Mouse (Mus musculus) MEL (cell line): Measurements from ENCODE around the gene Cep63. TPM values are rescaled to one million over a fixed set of nuclear protein-coding genes. Genes with fewer than 3 reads are reported as not detected.

Source experiments
- DNase-seq: peaks from one replicate; pipeline ENCODE4 v3.0.0; 2011; ENCODE audit warnings: low read depth, low spot score
- H3K27ac ChIP-seq: 2 replicates; pipeline ENCODE4 v1.5.1; 2012; ENCODE audit warnings: low read depth, mild to moderate bottlenecking, control low read depth, low read length, moderate library complexity; ENCODE audit not compliant: control insufficient read depth
- H3K27me3 ChIP-seq, 2 experiments: fragments of 150-350 bp in 1 of 2; sonication (generic) in 1 of 2; 2 replicates each; pipeline ENCODE4 v1.6.1; 2012; ENCODE audit warnings: low read length in 2 of 2, mild to moderate bottlenecking in 2 of 2, improper control_type of control experiment in 1 of 2, moderate library complexity in 1 of 2; ENCODE audit not compliant: insufficient read depth in 2 of 2, control insufficient read depth in 1 of 2
- H3K36me3 ChIP-seq, 2 experiments: 2 replicates each; pipeline ENCODE4 v1.6.1; 2012 to 2014; ENCODE audit warnings: low read length in 2 of 2, improper control_type of control experiment in 1 of 2, inconsistent platforms in 1 of 2, mild to moderate bottlenecking in 1 of 2; ENCODE audit not compliant: insufficient read depth in 2 of 2, control insufficient read depth in 1 of 2
- H3K4me1 ChIP-seq, 2 experiments: fragments of 150-350 bp in 1 of 2; sonication (generic) in 1 of 2; 2 replicates each; pipeline ENCODE4 v1.6.1; 2012; ENCODE audit warnings: low read length in 2 of 2, improper control_type of control experiment in 1 of 2, mild to moderate bottlenecking in 1 of 2; ENCODE audit not compliant: insufficient read depth in 2 of 2, control insufficient read depth in 1 of 2
- H3K4me3 ChIP-seq, 2 experiments: fragments of 150-350 bp in 1 of 2; sonication (generic) in 1 of 2; 2 replicates each; pipeline ENCODE4 v1.5.1; 2012; ENCODE audit warnings: low read depth in 2 of 2, low read length in 2 of 2, mild to moderate bottlenecking in 2 of 2, moderate library complexity in 2 of 2, control low read depth in 1 of 2, improper control_type of control experiment in 1 of 2; ENCODE audit not compliant: control insufficient read depth in 1 of 2, insufficient read depth in 1 of 2
- H3K79me2 ChIP-seq: 2 replicates; pipeline ENCODE4 v1.6.1; 2012; ENCODE audit warnings: mild to moderate bottlenecking, low read length, moderate library complexity; ENCODE audit not compliant: control insufficient read depth, poor library complexity, insufficient read depth
- H3K9ac ChIP-seq: 2 replicates; pipeline ENCODE4 v1.6.1; 2012; ENCODE audit warnings: low read depth, mild to moderate bottlenecking, control low read depth, low read length, moderate library complexity; ENCODE audit not compliant: control insufficient read depth, poor library complexity, severe bottlenecking
- H3K9me3 ChIP-seq: fragments of 150-350 bp; sonication (generic); replicated peaks from 2 replicates; pipeline ENCODE4 v1.6.1; 2012; ENCODE audit warnings: mild to moderate bottlenecking, low read length, improper control_type of control experiment, moderate library complexity; ENCODE audit not compliant: insufficient read depth
- CTCF ChIP-seq, 3 experiments: IDR thresholded peaks in 2 of 3; conservative IDR thresholded peaks in 1 of 3; 2 replicates each; pipeline ENCODE4 v1.5.1; 2011 to 2012; ENCODE audit warnings: low read length in 3 of 3, low read depth in 2 of 3, mild to moderate bottlenecking in 2 of 3, improper control_type of control experiment in 1 of 3, inconsistent platforms in 1 of 3, mixed read lengths in 1 of 3, moderate library complexity in 1 of 3; ENCODE audit not compliant: control insufficient read depth in 1 of 3, insufficient read depth in 1 of 3, poor library complexity in 1 of 3, severe bottlenecking in 1 of 3
- ELF1 ChIP-seq: IDR thresholded peaks from 2 replicates; pipeline ENCODE4 v1.6.1; 2014; ENCODE audit warnings: low read depth, mild to moderate bottlenecking, inconsistent platforms, low read length, improper control_type of control experiment, moderate library complexity
- EP300 ChIP-seq, 2 experiments: IDR thresholded peaks; 2 replicates each; pipeline ENCODE4 v1.6.1; 2011; ENCODE audit warnings: improper control_type of control experiment in 2 of 2, low read length in 2 of 2, low read depth in 1 of 2, mild to moderate bottlenecking in 1 of 2
- GABPA ChIP-seq: IDR thresholded peaks from 2 replicates; pipeline ENCODE4 v1.6.1; 2012; ENCODE audit warnings: low read depth, mild to moderate bottlenecking, inconsistent platforms, low read length, improper control_type of control experiment, moderate library complexity
- JUND ChIP-seq: IDR thresholded peaks from 2 replicates; pipeline ENCODE4 v1.6.1; 2011; ENCODE audit warnings: low read depth, mild to moderate bottlenecking, improper control_type of control experiment, low read length
- MEF2A ChIP-seq: IDR thresholded peaks from 2 replicates; pipeline ENCODE4 v1.6.1; 2014; ENCODE audit warnings: low read depth, mild to moderate bottlenecking, inconsistent platforms, low read length, improper control_type of control experiment; ENCODE audit not compliant: poor library complexity, insufficient replicate concordance, severe bottlenecking; ENCODE audit errors: extremely low read depth
- MYB ChIP-seq: IDR thresholded peaks from 2 replicates; pipeline ENCODE4 v1.6.1; 2011; ENCODE audit warnings: mild to moderate bottlenecking, low read depth, low read length, improper control_type of control experiment
- NELFE ChIP-seq: IDR thresholded peaks from 2 replicates; pipeline ENCODE4 v1.6.1; 2011; ENCODE audit warnings: low read depth, low read length, improper control_type of control experiment
- POLR2A ChIP-seq, 2 experiments: IDR thresholded peaks; 2 replicates each; pipeline ENCODE4 v1.6.1; 2011 to 2012; ENCODE audit warnings: low read length in 2 of 2, mild to moderate bottlenecking in 2 of 2, control low read depth in 1 of 2, improper control_type of control experiment in 1 of 2, low read depth in 1 of 2, moderate library complexity in 1 of 2; ENCODE audit not compliant: control insufficient read depth in 1 of 2, insufficient read depth in 1 of 2, poor library complexity in 1 of 2
- POLR2AphosphoS5 ChIP-seq: IDR thresholded peaks from 2 replicates; pipeline ENCODE4 v1.6.1; 2012; ENCODE audit warnings: low read depth, borderline replicate concordance, mild to moderate bottlenecking, inconsistent platforms, low read length, moderate library complexity, mixed read lengths
- RAD21 ChIP-seq: IDR thresholded peaks from 2 replicates; pipeline ENCODE4 v1.6.1; 2011; ENCODE audit warnings: mild to moderate bottlenecking, low read depth, low read length, improper control_type of control experiment
- SIN3A ChIP-seq: IDR thresholded peaks from 2 replicates; pipeline ENCODE4 v1.6.1; 2012; ENCODE audit warnings: low read length, improper control_type of control experiment, inconsistent platforms
- SMC3 ChIP-seq: IDR thresholded peaks from 2 replicates; pipeline ENCODE4 v1.6.1; 2011; ENCODE audit warnings: low read depth, low read length, improper control_type of control experiment
- TAL1 ChIP-seq: IDR thresholded peaks from 2 replicates; pipeline ENCODE4 v1.6.1; 2012; ENCODE audit warnings: mild to moderate bottlenecking, inconsistent platforms, low read length, moderate library complexity, mixed read lengths
- TBP ChIP-seq: IDR thresholded peaks from 2 replicates; pipeline ENCODE4 v1.8.0; 2011; ENCODE audit warnings: low read depth, low read length, improper control_type of control experiment
- USF2 ChIP-seq, 2 experiments: IDR thresholded peaks; 2 replicates each; pipeline ENCODE4 v1.6.1; 2011 to 2012; ENCODE audit warnings: improper control_type of control experiment in 2 of 2, low read length in 2 of 2, borderline replicate concordance in 1 of 2, inconsistent platforms in 1 of 2, low read depth in 1 of 2, mild to moderate bottlenecking in 1 of 2; ENCODE audit not compliant: insufficient read depth in 1 of 2
- ZC3H11A ChIP-seq: IDR thresholded peaks from 2 replicates; pipeline ENCODE4 v1.6.1; 2012; ENCODE audit warnings: low read depth, mild to moderate bottlenecking, inconsistent platforms, low read length, improper control_type of control experiment
- ZKSCAN1 ChIP-seq: IDR thresholded peaks from 2 replicates; pipeline ENCODE4 v1.6.1; 2012; ENCODE audit warnings: low read depth, mild to moderate bottlenecking, inconsistent platforms, low read length, improper control_type of control experiment, moderate library complexity
- ZMIZ1 ChIP-seq: IDR thresholded peaks from 2 replicates; pipeline ENCODE4 v1.6.1; 2012; ENCODE audit warnings: low read depth, mild to moderate bottlenecking, inconsistent platforms, low read length, improper control_type of control experiment, moderate library complexity
- ZNF384 ChIP-seq: IDR thresholded peaks from 2 replicates; pipeline ENCODE4 v1.6.1; 2012; ENCODE audit warnings: low read depth, mild to moderate bottlenecking, inconsistent platforms, low read length, improper control_type of control experiment
- polyA plus RNA-seq, 2 experiments: library from polyadenylated mRNA; stranded (reverse) in 1 of 2; unstranded in 1 of 2; fragments of >175 nt in 1 of 2; fragments of >200 nt in 1 of 2; gene quantifications; 2 replicates each; pipeline versions ENCODE4 v1.2.1 to v1.2.4; 2012; ENCODE audit warnings: low replicate concordance in 2 of 2, low read depth in 1 of 2; ENCODE audit not compliant: insufficient read length in 2 of 2, insufficient read depth in 1 of 2, missing spikeins in 1 of 2
- total RNA-seq: library from RNA; depleted of rRNA; stranded (reverse); fragments of 300-350 nt; gene quantifications from 2 replicates; pipeline ENCODE4 v1.2.3, GENCODE M21; 2012

Cep63 gene
- total and polyA plus RNA-seq, 3 experiments: 9.6 to 14.6 TPM; not detected in 1

DNA sequence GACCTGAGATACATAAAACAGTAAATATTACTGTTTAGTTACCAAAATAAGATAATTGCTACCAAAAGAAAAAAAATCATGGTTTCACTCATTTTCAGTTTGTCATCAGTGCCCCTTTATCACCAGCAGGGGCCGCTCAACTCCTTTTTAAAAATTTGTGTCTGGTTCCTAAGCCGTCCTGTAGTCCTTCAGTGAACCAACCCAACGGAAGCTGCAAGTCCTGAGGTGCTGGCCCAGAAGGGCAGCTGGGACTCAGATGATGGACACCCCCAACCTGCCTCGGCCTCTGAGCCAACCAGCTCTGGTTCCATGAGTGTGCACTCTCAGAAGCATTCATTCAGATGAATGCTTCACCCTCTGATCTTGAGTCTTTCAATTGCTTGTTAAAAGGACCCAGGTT lies 10.2 kb upstream of the Cep63 start:
- no peaks in the 10 kb centered on the region for H3K27me3 ChIP-seq
- no peaks in the 10 kb centered on the region; a peak in 1 of 4 replicates for H3K36me3 ChIP-seq
- H3K27ac ChIP-seq: no peak overlapping the region
- TF ChIP-seq EP300 (IDR thresholded peaks at IDR 0.05; ENCODE audit: low read depth in 1 of 2, low read length in 2 of 2) (no peak), ZKSCAN1 (no peak), ZNF384 (peak; percentile 90), CTCF (IDR thresholded peaks at IDR 0.05 in 2 of 3, conservative IDR thresholded peaks at IDR 0.05 in 1 of 3; ENCODE audit: control insufficient read depth in 1 of 3, insufficient read depth in 1 of 3, low read depth in 2 of 3, low read length in 3 of 3, poor library complexity in 1 of 3, severe bottlenecking in 1 of 3) (peak; percentile 51 to 85 (median 59); a peak in 5 of 6 replicates), ZC3H11A (peak; percentile 86), GABPA (no peak), ELF1 (no peak), RAD21 (peak; percentile 93), SMC3 (peak; percentile 88), JUND (no peak)
- H3K9me3 ChIP-seq: no peaks in the 10 kb centered on the region
- H3K79me2 ChIP-seq: no peaks in the 10 kb centered on the region
- no peak overlapping the region for H3K4me3 ChIP-seq
- peak overlapping the region; percentile 31; the same call in 1 of the 2 replicates for H3K9ac ChIP-seq
- H3K4me1 ChIP-seq: peaks cover 0 to 2% of the 10 kb centered on the region in 2 experiments; a peak in 2 of 4 replicates
- peak; percentile 71 for DNase-seq

DNA sequence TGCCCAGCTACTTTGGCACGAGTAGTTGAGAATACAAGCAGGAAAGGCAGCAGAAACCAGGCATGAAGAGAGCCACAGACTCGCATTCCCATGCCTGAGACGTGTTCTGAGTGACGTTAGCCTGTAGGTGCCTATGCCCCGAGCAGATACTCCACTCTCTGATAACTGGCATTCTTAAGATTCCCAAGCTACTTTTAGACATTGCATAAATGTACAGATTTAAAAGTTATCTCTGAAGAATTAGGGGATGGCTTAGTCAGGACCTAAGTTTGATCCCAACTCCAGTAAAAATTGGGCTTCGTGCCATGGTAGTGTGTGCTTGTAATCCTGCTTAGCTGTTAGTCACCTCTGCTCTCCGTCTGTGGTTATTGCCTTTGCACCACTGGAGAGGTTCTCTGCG lies 8.1 kb upstream of the Cep63 start:
- Histone ChIP-seq H3K79me2 (no peaks in the 10 kb centered on the region), H3K27me3 (no peaks in the 10 kb centered on the region), H3K4me1 (peaks cover 0 to 2% of the 10 kb centered on the region in 2 experiments; a peak in 2 of 4 replicates), H3K27ac (no peak overlapping the region), H3K4me3 (no peak overlapping the region), H3K36me3 (no peaks in the 10 kb centered on the region; a peak in 1 of 4 replicates), H3K9ac (no peak overlapping the region), H3K9me3 (no peaks in the 10 kb centered on the region)
- no peak for TF ChIP-seq ZMIZ1
- no peak for TF ChIP-seq ZC3H11A
- no peak for TF ChIP-seq NELFE
- no peak for TF ChIP-seq EP300 (IDR thresholded peaks at IDR 0.05; ENCODE audit: low read depth in 1 of 2, low read length in 2 of 2)
- no peak for TF ChIP-seq TAL1
- TF ChIP-seq POLR2AphosphoS5: no peak
- TF ChIP-seq TBP: no peak
- TF ChIP-seq MYB: no peak
- no peak for TF ChIP-seq ZKSCAN1
- no peak for TF ChIP-seq POLR2A (IDR thresholded peaks at IDR 0.05; ENCODE audit: control insufficient read depth in 1 of 2, insufficient read depth in 1 of 2, low read depth in 1 of 2, low read length in 2 of 2, poor library complexity in 1 of 2)
- TF ChIP-seq CTCF (IDR thresholded peaks at IDR 0.05 in 2 of 3, conservative IDR thresholded peaks at IDR 0.05 in 1 of 3; ENCODE audit: control insufficient read depth in 1 of 3, insufficient read depth in 1 of 3, low read depth in 2 of 3, low read length in 3 of 3, poor library complexity in 1 of 3, severe bottlenecking in 1 of 3): no peak
- no peak for TF ChIP-seq JUND
- no peak for TF ChIP-seq SMC3
- TF ChIP-seq USF2 (IDR thresholded peaks at IDR 0.05; ENCODE audit: borderline replicate concordance in 1 of 2, insufficient read depth in 1 of 2, low read depth in 1 of 2, low read length in 2 of 2): no peak
- TF ChIP-seq MEF2A: no peak
- no peak for TF ChIP-seq SIN3A
- DNase-seq: no peak
